Mouse (Mus musculus) liver, embryonic 14.5 days (tissue): ENCODE results near the gene Mtmr3.

Experiments used
- CTCF ChIP-seq: IDR thresholded peaks from 2 replicates; pipeline ENCODE4 v1.5.1; 2016; ENCODE audit warnings: antibody characterized with exemption, low read depth, control low read depth
- EP300 ChIP-seq: IDR thresholded peaks from 2 replicates; pipeline ENCODE4 v1.6.1; 2016; ENCODE audit warnings: antibody characterized with exemption, low read depth

DNA sequence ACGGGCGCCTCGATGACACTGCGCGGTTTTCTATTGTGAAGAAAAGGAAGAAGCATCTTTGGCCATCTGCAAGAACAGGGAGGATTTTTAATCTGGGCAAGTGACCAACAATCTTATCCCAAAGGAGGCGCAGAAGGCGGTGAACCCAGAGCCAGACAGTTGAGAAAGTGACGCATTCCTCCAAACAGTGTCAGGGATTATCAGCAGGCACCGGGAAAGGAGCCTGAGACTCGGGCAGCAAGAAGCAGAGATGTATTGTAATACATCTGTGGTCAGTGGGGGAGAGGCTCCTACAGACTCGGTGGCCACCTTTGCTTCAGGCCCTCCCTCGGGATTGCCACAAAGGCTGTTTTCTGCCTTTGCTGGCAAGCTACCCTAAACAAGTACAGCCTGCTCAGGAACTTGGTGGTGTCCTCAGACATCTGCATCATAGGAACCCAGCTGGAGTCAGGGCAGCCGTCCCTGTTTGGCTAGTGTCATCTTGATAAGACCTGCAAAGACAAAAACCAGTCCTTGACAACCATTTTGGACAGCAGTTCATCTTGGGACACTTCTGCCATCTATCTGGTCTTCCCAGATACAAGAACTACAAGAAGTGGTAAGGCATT lies 25.9 kb upstream of the Mtmr3 start:
- TF ChIP-seq CTCF: no peak
- no peak for TF ChIP-seq EP300
